Mouse (Mus musculus): Measurements from ENCODE around the gene Ctnnbl1.

DNA sequence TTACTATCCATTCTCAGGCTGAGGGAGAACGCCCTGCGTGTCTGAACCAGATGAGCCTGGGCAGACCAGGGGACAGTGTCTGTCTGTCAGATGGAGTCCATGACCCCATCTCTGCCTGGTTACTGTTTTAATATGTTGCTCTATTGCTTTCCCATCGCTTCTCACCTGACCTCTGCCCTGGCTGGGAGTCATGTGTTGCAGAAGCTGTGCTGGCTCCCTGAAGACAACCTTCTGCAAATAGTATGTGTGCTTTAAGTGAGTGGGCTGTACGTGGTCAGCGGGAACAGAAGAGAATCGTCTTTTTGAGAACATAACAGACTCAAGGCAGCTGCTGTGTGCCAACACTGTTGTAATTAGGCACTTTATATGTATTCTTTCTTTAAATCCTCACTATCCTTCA lies 47.0 kb downstream of the Ctnnbl1 start:
- TF ChIP-seq POLR2A (IDR thresholded peaks at IDR 0.05; ENCODE audit: low read depth, low read length), result no peak
- TF ChIP-seq CTCF (IDR thresholded peaks at IDR 0.05; ENCODE audit: extremely low read depth, insufficient read depth, insufficient read length, insufficient replicate concordance), result no peak
